Mouse (Mus musculus) heart, postnatal 25 days (tissue): ENCODE data around the gene Hist1h4c. TPM values are rescaled to one million over a fixed set of nuclear protein-coding genes. Genes with fewer than 3 reads are reported as not detected.
A peak's percentile ranks its signal among the peaks of the same experiment; 100 is the strongest.

Experiments
- DNase-seq: peaks from one replicate; pipeline ENCODE4 v3.0.0; 2022; ENCODE audit warnings: low spot score
- intact Hi-C: fragments of 180-260 bp; cut with DNase I; formaldehyde crosslinking; loops from one replicate; pipeline ENCODE4 v1.15.1; 2025
- total RNA-seq, 2 experiments: library from RNA; stranded (reverse); gene quantifications; 2 replicates each; pipeline ENCODE4 v1.2.3; 2021

Hist1h4c gene
- total RNA-seq = 10 to 100 TPM; 42.4 to 60.8 TPM

GRCm38 (mm10) chr13:23698300-23698693, at the start of gene Hist1h4c:
Gene Hist1h4c (minus strand): TSS chr13:23698454.
- intact Hi-C loops = loop anchor here (5.0 kb wide), 1 partner anchor 1656 kb away; the partner anchor contains the start of genes Hist1h2ag, Hist1h2bj and Hist1h4i
- peak; percentile 98 for DNase-seq

- DNase-seq = no peak
- intact Hi-C loops = loop anchor here (5.0 kb wide), 1 partner anchor 1706 kb away; the partner anchor contains the start of genes Hist1h2ag, Hist1h2bj and Hist1h4i
Measured at GRCm38 (mm10) chr13:23747892-23748288, 49.6 kb upstream of the Hist1h4c start.

- no peak for DNase-seq
- intact Hi-C loops = loop anchor here (5.0 kb wide), 1 partner anchor 1705 kb away; the partner anchor contains the start of genes Hist1h2ag, Hist1h2bj and Hist1h4i
Measured at GRCm38 (mm10) chr13:23747081-23747891, 49.0 kb upstream of the Hist1h4c start.

- peak; percentile 67 for DNase-seq
- intact Hi-C loops = loop anchor here (5.0 kb wide), 1 partner anchor 1704 kb away; the partner anchor contains the start of genes Hist1h2ag, Hist1h2bj and Hist1h4i
Measured at GRCm38 (mm10) chr13:23746201-23747080, 48.2 kb upstream of the Hist1h4c start, which contains the start of gene Hist1h2bb. Gene Hist1h2bb (plus strand): TSS chr13:23746734.

- DNase-seq = peak; percentile 57
- intact Hi-C loops = loop anchor here (5.0 kb wide), 1 partner anchor 1703 kb away; the partner anchor contains the start of genes Hist1h2ag, Hist1h2bj and Hist1h4i
Measured at GRCm38 (mm10) chr13:23745381-23746161, 47.3 kb upstream of the Hist1h4c start, which contains the start of gene Hist1h3c. Gene Hist1h3c (minus strand): TSS chr13:23745602.

GRCm38 (mm10) chr13:23744421-23745380, 46.4 kb upstream of the Hist1h4c start:
- intact Hi-C loops = loop anchor here (5.0 kb wide), 3 partner anchors 122 to 1702 kb away; partner anchors contain the start of genes Hist1h1e, Hist1h2af, Hist1h2ag and Hist1h2be
- no peak for DNase-seq

- DNase-seq = no peak
- intact Hi-C loops = loop anchor here (5.0 kb wide), 2 partner anchors 122 to 212 kb away; partner anchors contain the start of genes Hist1h1e, Hist1h2af, Hist1h2be and Hist1h4h
Measured at GRCm38 (mm10) chr13:23743963-23744362, 45.7 kb upstream of the Hist1h4c start.

GRCm38 (mm10) chr13:23743215-23743614, 45.0 kb upstream of the Hist1h4c start:
- intact Hi-C loops = loop anchor here (5.0 kb wide), 2 partner anchors 121 to 211 kb away; partner anchors contain the start of genes Hist1h1e, Hist1h2af, Hist1h2be and Hist1h4h
- DNase-seq = no peak

- intact Hi-C loops = loop anchor here (5.0 kb wide), 2 partner anchors 120 to 210 kb away; partner anchors contain the start of genes Hist1h1e, Hist1h2af, Hist1h2be and Hist1h4h
- no peak for DNase-seq
Measured at GRCm38 (mm10) chr13:23742007-23742406, 43.8 kb upstream of the Hist1h4c start.

- DNase-seq = no peak
- intact Hi-C loops = loop anchor here (5.0 kb wide), 2 partner anchors 119 to 209 kb away; partner anchors contain the start of genes Hist1h1e, Hist1h2af, Hist1h2be and Hist1h4h
Measured at GRCm38 (mm10) chr13:23740910-23741309, 42.7 kb upstream of the Hist1h4c start.

GRCm38 (mm10) chr13:23740256-23740840, 42.1 kb upstream of the Hist1h4c start:
- no peak for DNase-seq
- intact Hi-C loops = loop anchor here (5.0 kb wide), 2 partner anchors 118 to 208 kb away; partner anchors contain the start of genes Hist1h1e, Hist1h2af, Hist1h2be and Hist1h4h

GRCm38 (mm10) chr13:23739922-23740252, 41.6 kb upstream of the Hist1h4c start:
- intact Hi-C loops = loop anchor here (5.0 to 10.0 kb wide), 3 partner anchors 55 to 208 kb away; partner anchors contain the start of genes Hist1h1e, Hist1h2ac, Hist1h2af and Hist1h2bc
- no peak for DNase-seq

GRCm38 (mm10) chr13:23739069-23739921, 41.0 kb upstream of the Hist1h4c start:
- peak; percentile 93 for DNase-seq
- intact Hi-C loops = loop anchor here (10.0 kb wide), 1 partner anchor 54 kb away; the partner anchor contains the start of genes Hist1h2ac and Hist1h2bc

- intact Hi-C loops = loop anchor here (10.0 kb wide), 1 partner anchor 54 kb away; the partner anchor contains the start of genes Hist1h2ac and Hist1h2bc
- peak; percentile 88 for DNase-seq
Measured at GRCm38 (mm10) chr13:23738677-23739068, 40.4 kb upstream of the Hist1h4c start, which contains the start of gene Hist1h1c. Gene Hist1h1c (plus strand): TSS chr13:23738808.

- intact Hi-C loops = loop anchor here (10.0 kb wide), 1 partner anchor 53 kb away; the partner anchor contains the start of genes Hist1h2ac and Hist1h2bc
- DNase-seq = no peak
Measured at GRCm38 (mm10) chr13:23738041-23738440, 39.8 kb upstream of the Hist1h4c start.

GRCm38 (mm10) chr13:23737091-23737490, 38.8 kb upstream of the Hist1h4c start:
- DNase-seq = no peak

More at GRCm38 (mm10) chr13:23737091-23737490, 38.8 kb upstream of the Hist1h4c start:
- intact Hi-C loops = loop anchor here (10.0 kb wide), 1 partner anchor 52 kb away; the partner anchor contains the start of genes Hist1h2ac and Hist1h2bc
